Mouse (Mus musculus): ENCODE measurements around the gene Dph7. TPM values are rescaled to one million over a fixed set of nuclear protein-coding genes. Genes with fewer than 3 reads are reported as not detected.
A peak's percentile ranks its signal among the peaks of the same experiment; 100 is the strongest.
"Not testable (repeated sequence)": the region's sequence is repeated elsewhere in the genome, so short reads cannot be mapped to it uniquely, and the experiment has no call there.

Dph7 gene
- polyA plus RNA-seq, 1 experiment from 2014 or later, result 37.7 TPM

DNA sequence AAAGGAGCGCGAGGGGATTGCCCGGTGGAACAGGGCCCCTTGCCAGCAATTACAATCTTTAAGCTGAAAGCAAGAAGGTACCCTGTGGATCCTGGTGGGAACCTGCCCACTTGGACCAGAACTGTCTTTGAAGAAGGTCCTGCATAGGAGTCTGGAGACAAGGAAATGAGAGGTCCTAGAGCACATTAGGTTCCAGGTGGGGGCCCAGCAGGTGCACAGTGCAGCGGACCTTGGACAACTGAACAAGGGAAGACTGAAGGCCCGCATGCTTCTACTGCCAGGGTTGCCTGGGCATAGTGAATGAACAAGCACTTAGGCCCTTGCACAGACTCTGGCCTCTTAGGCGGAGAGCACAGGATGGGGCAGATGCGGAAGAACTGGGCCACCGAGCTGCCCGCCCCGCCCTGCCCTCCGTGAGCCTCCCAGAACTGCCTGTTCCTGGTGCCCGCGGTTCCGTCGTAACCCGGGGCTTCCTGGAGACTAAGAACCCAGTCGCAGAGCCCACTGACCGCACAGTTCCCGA is 27.7 kb upstream of the Dph7 start:
- Histone ChIP-seq H3K27me3 (replicated peaks) (no peaks in the 10 kb centered on the region), H3K4me2 (peak overlapping the region; percentile 89), H3K9me3 (no peaks in the 10 kb centered on the region), H3K9ac (peak overlapping the region; percentile 59), H3K36me3 (replicated peaks) (no peaks in the 10 kb centered on the region), H3K4me3 (peak overlapping the region; percentile 55), H3K27ac (peak overlapping the region; percentile 53), H3K4me1 (peaks cover 21% of the 10 kb centered on the region)
- 5% methylated on average over 19 of the region's 19 CpGs for WGBS
- peak; percentile 63 for ATAC-seq (replicated peaks)

DNA sequence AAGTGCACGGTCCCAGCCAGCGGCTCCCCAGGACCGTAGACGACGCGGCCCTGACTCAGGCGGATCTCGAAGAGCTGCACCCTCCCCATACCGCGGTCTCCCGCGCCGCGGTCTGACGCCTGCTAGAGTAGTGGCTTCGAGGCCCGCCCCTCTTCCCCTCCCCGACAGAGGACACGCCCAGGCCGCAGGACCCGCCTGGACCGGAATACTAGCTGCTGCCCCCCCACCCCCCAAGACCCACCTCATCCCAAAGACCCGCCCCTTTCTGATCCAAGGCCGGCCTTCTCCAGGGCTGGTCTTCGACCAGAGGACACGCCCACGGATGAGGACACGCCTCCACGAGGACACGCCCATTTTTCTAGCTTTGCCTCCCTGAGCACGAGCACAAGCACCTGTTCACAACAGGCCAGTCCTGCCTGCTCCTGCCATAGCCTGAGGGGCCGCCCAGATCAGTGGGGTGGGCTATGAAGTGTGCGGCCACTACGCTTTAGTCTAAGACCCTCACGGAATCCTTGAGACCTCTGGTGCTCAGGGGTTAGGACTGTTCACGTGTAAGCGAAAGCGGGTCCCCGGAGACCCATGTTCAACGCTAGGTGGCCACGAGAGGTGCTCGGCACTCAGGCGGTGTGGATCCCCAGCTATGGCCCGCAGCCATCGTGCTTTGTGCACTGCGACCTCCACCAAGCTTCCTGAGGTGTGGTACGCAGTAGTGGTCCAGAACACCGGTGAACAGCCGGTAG is 27.0 kb upstream of the Dph7 start, which contains the start of gene Arrdc1:
Gene Arrdc1 (minus strand): TSS at position 196 of the 740 bp plus-strand sequence.
- H3K4me3 ChIP-seq, result peak within 1 kb of the TSS; percentile 55
- H3K36me3 ChIP-seq (replicated peaks), result no peaks in the 10 kb centered on the region
- H3K9ac ChIP-seq, result peak within 1 kb of the TSS; percentile 59
- H3K4me1 ChIP-seq, result peaks cover 21% of the 10 kb centered on the region
- peak within 1 kb of the TSS; percentile 56 for H3K27ac ChIP-seq
- H3K27me3 ChIP-seq (replicated peaks), result no peaks in the 10 kb centered on the region
- no peaks in the 10 kb centered on the region for H3K9me3 ChIP-seq
- peak within 1 kb of the TSS; percentile 89 for H3K4me2 ChIP-seq
- WGBS, result 1% methylated on average over 49 of the region's 49 CpGs
- peak; percentile 93 for ATAC-seq (replicated peaks)

- no peak overlapping the region for H3K4me2 ChIP-seq
- H3K27ac ChIP-seq, result no peak overlapping the region
- no peaks in the 10 kb centered on the region for H3K4me1 ChIP-seq
- H3K4me3 ChIP-seq, result no peak overlapping the region
- no peaks in the 10 kb centered on the region for H3K36me3 ChIP-seq (replicated peaks)
- 75% methylated on average over 4 of the region's 4 CpGs for WGBS
- H3K9me3 ChIP-seq, result no peaks in the 10 kb centered on the region
- H3K9ac ChIP-seq, result no peak overlapping the region
- no peaks in the 10 kb centered on the region for H3K27me3 ChIP-seq (replicated peaks)
- ATAC-seq (replicated peaks), result no peak
Measured at GRCm38 (mm10) chr2:24942092-24942491, 20.1 kb upstream of the Dph7 start.

- not testable (repeated sequence) for H3K4me2 ChIP-seq; H3K4me1 ChIP-seq; H3K9ac ChIP-seq; H3K27ac ChIP-seq; H3K36me3 ChIP-seq (replicated peaks); H3K4me3 ChIP-seq; H3K27me3 ChIP-seq (replicated peaks); H3K9me3 ChIP-seq; ATAC-seq (replicated peaks)
- WGBS, result 47% methylated on average over 2 of the region's 2 CpGs
Measured at GRCm38 (mm10) chr2:24944304-24944703, 17.9 kb upstream of the Dph7 start.

DNA sequence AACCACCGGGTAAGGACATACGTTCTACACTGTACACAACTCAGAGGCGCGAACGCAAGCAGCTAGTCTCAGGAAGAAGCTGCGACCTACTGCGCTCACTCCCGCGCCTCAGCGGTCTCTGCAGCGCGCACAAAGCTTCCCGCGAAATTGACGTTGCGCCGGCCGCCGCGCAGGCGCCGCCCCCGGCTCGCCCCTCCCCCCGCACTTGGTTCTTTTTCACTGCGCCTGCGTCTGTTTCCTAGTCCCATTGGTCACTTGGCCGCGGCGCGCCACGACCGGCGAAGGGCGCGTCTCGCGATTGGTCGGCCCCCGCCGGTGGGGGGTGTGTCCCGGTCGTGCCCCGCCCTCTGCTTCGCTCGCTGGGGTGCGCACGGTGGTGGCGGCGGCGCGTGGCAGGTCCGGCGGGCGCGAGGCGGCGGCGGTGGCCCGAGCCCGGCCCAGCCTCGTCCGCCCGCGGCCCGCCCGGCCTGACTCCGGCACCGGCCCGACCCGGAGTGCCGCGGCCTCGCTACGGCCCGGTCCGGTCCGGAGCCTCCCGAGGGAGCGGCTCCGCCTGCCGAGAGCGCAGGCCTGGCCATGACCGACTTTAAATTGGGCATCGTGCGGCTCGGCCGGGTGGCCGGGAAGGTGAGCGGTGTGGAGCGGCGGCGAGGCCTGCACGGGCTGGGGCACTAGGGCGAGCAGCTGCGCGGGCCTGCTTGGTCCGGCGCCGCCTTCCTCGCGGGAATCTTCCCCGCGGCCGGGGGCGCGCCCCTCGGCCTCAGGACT is 12.6 kb upstream of the Dph7 start, which contains the start of gene Zmynd19:
Gene Zmynd19 (plus strand): TSS at position 372 of the 768 bp plus-strand sequence.
- Histone ChIP-seq H3K9me3 (no peaks in the 10 kb centered on the region), H3K9ac (peak within 1 kb of the TSS; percentile 82), H3K27me3 (replicated peaks) (no peaks in the 10 kb centered on the region), H3K36me3 (replicated peaks) (peaks cover 22% of the 10 kb centered on the region), H3K4me2 (peak within 1 kb of the TSS; percentile 87), H3K4me3 (peak within 1 kb of the TSS; percentile 71), H3K27ac (peak within 1 kb of the TSS; percentile 77), H3K4me1 (peaks cover 19% of the 10 kb centered on the region)
- WGBS, result under 1% methylated on average over 101 of the region's 108 CpGs
- peak; percentile 98 for ATAC-seq (replicated peaks)

GRCm38 (mm10) chr2:24950189-24950535 is 12.0 kb upstream of the Dph7 start:
- WGBS, result under 1% methylated on average over 31 of the region's 31 CpGs
- ATAC-seq (replicated peaks), result peak; percentile 31
- H3K4me1 ChIP-seq, result peaks cover 19% of the 10 kb centered on the region

DNA sequence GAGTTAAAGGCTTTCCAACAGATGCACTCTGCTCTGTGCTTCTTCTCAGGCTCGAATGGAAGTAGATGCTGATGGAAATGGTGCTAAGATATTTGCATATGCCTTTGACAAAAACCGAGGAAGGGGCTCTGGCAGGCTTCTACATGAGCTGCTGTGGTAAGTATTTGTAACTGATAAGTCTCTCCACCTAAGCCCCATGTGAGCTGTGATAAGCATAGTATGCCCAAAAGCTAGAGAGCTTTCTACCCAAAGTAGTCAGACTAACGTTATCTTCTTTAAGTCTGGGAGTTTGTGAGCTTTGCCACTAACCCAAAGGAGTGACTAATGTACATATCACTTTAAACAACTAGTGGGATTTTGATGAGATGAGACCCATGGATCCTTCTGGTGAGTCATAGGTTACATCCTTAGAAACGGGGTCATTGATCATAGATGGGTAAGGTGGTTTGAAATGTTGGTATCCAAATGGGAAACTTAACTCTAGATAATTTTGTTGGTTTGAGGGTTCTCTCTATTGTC is 9.6 kb upstream of the Dph7 start:
- H3K4me1 ChIP-seq, result peaks cover 19% of the 10 kb centered on the region
- WGBS, result 84% methylated on average over 4 of the region's 4 CpGs
- no peak overlapping the region for H3K27ac ChIP-seq
- no peaks in the 10 kb centered on the region for H3K9me3 ChIP-seq
- H3K36me3 ChIP-seq (replicated peaks), result peaks cover 42% of the 10 kb centered on the region
- ATAC-seq (replicated peaks), result no peak
- no peak overlapping the region for H3K4me2 ChIP-seq
- no peak overlapping the region for H3K4me3 ChIP-seq
- no peaks in the 10 kb centered on the region for H3K27me3 ChIP-seq (replicated peaks)
- H3K9ac ChIP-seq, result no peak overlapping the region

More at GRCm38 (mm10) chr2:24950189-24950535, 12.0 kb upstream of the Dph7 start:
- Histone ChIP-seq H3K4me3 (peak overlapping the region; percentile 71), H3K27ac (peak overlapping the region; percentile 72), H3K9me3 (no peaks in the 10 kb centered on the region), H3K4me2 (peak overlapping the region; percentile 87), H3K36me3 (replicated peaks) (peaks cover 27% of the 10 kb centered on the region), H3K27me3 (replicated peaks) (no peaks in the 10 kb centered on the region), H3K9ac (peak overlapping the region; percentile 82)

GRCm38 (mm10) chr2:24960910-24961309 is 1.3 kb upstream of the Dph7 start:
- ATAC-seq (replicated peaks), result no peak
- Histone ChIP-seq H3K4me2 (no peak overlapping the region), H3K9ac (no peak overlapping the region), H3K4me3 (no peak overlapping the region), H3K36me3 (replicated peaks) (peaks cover 31% of the 10 kb centered on the region), H3K4me1 (peaks cover 18% of the 10 kb centered on the region), H3K27me3 (replicated peaks) (no peaks in the 10 kb centered on the region), H3K9me3 (no peaks in the 10 kb centered on the region), H3K27ac (no peak overlapping the region)
- 31% methylated on average over 3 of the region's 3 CpGs for WGBS

- 79% methylated on average over 4 of the region's 4 CpGs for WGBS
- no peak overlapping the region for H3K4me2 ChIP-seq
- no peaks in the 10 kb centered on the region for H3K27me3 ChIP-seq (replicated peaks)
- H3K4me3 ChIP-seq, result no peak overlapping the region
- H3K9me3 ChIP-seq, result no peaks in the 10 kb centered on the region
- peaks cover 15% of the 10 kb centered on the region for H3K4me1 ChIP-seq
- ATAC-seq (replicated peaks), result no peak
- peaks cover 38% of the 10 kb centered on the region for H3K36me3 ChIP-seq (replicated peaks)
- no peak overlapping the region for H3K9ac ChIP-seq
- no peak overlapping the region for H3K27ac ChIP-seq
Measured at GRCm38 (mm10) chr2:24970386-24970785, 8.2 kb downstream of the Dph7 start.

- H3K36me3 ChIP-seq (replicated peaks), result peaks cover 24% of the 10 kb centered on the region
- peaks cover 24% of the 10 kb centered on the region for H3K4me1 ChIP-seq
- peak overlapping the region; percentile 72 for H3K4me3 ChIP-seq
- WGBS, result 0% methylated on average over 17 of the region's 17 CpGs
- not testable (repeated sequence) for H3K27me3 ChIP-seq (replicated peaks); ATAC-seq (replicated peaks); H3K9me3 ChIP-seq
- H3K27ac ChIP-seq, result peak overlapping the region; percentile 84
- peak overlapping the region; percentile 57 for H3K9ac ChIP-seq
- H3K4me2 ChIP-seq, result peak overlapping the region; percentile 98
Measured at GRCm38 (mm10) chr2:24974452-24974851, 12.3 kb downstream of the Dph7 start.

DNA sequence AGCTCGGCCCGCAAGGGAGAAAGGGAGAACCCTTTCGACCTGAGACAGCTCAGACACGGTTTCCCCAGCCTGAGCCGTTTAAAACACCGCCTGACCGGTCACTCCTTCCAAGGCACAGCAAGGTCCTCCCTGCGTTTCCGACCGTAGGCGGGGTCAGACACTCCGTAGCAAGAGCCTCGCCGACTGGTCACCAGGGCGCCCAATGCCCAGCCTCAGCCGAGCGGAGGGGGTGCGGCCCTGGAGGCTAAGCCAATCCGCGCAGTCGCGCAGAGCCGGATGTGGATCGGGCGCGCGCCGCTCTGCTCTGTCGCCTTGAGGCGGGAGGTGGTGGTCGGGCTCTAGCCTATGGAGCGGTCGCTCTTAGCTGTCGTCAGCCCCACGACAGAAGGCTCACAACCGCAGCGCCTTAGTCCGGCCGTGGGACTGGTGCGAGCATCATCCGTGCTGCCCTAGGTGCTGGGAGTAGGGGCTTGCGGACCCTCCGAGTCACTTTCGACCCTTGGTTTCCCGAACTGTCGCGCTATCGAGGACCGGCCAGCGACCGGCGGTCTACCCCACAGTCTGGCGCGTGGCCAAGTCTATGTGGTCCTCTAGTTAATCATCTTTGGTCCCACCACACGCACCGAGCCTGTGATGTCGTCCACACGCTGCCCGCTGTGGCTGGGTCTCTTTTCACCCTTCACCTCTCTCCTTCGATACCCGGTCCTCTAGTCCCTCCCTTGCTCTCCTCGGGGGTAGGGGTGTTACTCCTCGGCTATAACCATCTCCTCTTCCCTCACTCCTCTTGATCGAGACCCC is 12.9 kb downstream of the Dph7 start, which contains the start of gene Mrpl41:
Gene Mrpl41 (minus strand): TSS at position 193 of the 798 bp plus-strand sequence.
- Histone ChIP-seq H3K4me3 (peak within 1 kb of the TSS; percentile 72), H3K36me3 (replicated peaks) (peaks cover 17% of the 10 kb centered on the region), H3K9me3 (no peaks in the 10 kb centered on the region), H3K4me2 (peak within 1 kb of the TSS; percentile 98), H3K27me3 (replicated peaks) (no peaks in the 10 kb centered on the region), H3K9ac (peak within 1 kb of the TSS; percentile 57), H3K27ac (peak within 1 kb of the TSS; percentile 89), H3K4me1 (peaks cover 24% of the 10 kb centered on the region)
- 0% methylated on average over 64 of the region's 64 CpGs for WGBS
- peak; percentile 100 for ATAC-seq (replicated peaks)

Data from midbrain, embryonic 15.5 days (tissue).